In the genomic region with DNA sequence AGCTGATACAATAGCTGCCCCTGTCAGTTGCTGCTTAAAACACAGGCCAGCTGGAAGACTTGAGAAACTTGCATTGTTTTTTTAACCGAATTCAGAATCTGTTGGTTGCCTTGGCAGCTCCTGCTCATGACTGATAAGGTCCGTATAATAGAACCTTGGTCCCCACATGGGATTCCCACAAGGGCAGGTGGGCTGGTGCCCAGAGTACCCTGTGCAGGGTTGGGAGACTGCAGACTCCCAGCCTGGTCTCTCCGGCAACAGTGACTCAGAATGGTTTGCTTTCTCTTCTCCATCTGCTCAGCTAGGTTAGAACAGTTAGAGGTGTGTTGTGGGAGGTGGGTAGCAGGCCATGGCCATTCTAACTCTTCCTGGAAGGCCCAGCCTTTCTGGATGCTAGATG, we compare ENCODE assay signal across 15 mouse cellular contexts.
"Had no signal": no experiment of that assay in that cellular context is flagged by ENCODE, and none has a peak within 500 bp of the region (broad histone marks: within the 10 kb centered on the region; RNA-seq: fewer than 3 reads in every experiment).

No protein-coding gene starts in this region.

- H3K9me3 ChIP-seq: kidney, embryonic 15.5 days; limb, embryonic 15.5 days; liver, embryonic 13.5 days; megakaryocyte, embryonic 14.5 days; midbrain, embryonic 12.5 days; stomach, embryonic 15.5 days had no signal

- H3K9ac ChIP-seq: kidney, embryonic 15.5 days; limb, embryonic 15.5 days; liver, embryonic 13.5 days; midbrain, embryonic 12.5 days; stomach, embryonic 15.5 days had no signal

- H3K4me3 ChIP-seq: kidney, embryonic 15.5 days; limb, embryonic 15.5 days; liver, embryonic 13.5 days; megakaryocyte, embryonic 14.5 days; midbrain, embryonic 12.5 days; stomach, embryonic 15.5 days had no signal

- H3K4me1 ChIP-seq: kidney, embryonic 15.5 days; limb, embryonic 15.5 days; liver, embryonic 13.5 days; megakaryocyte, embryonic 14.5 days; midbrain, embryonic 12.5 days; stomach, embryonic 15.5 days had no signal

- ATAC-seq: intestine, embryonic 16.5 days had no signal

- H3K4me2 ChIP-seq: kidney, embryonic 15.5 days; limb, embryonic 15.5 days; liver, embryonic 13.5 days; midbrain, embryonic 12.5 days; stomach, embryonic 15.5 days had no signal

- H3K27ac ChIP-seq: kidney, embryonic 15.5 days; limb, embryonic 15.5 days; liver, embryonic 13.5 days; midbrain, embryonic 12.5 days; stomach, embryonic 15.5 days had no signal

- DNase-seq: kidney, adult 2 months; kidney, postnatal 14 days; layer of hippocampus, postnatal 36 days; liver, embryonic 13.5 days; lung, adult 18-20 months; lung, postnatal 10 days; lung, postnatal 4 days; thymus, adult 2 months; thymus, postnatal 25 days had no signal

- H3K36me3 ChIP-seq: kidney, embryonic 15.5 days; limb, embryonic 15.5 days; liver, embryonic 13.5 days; midbrain, embryonic 12.5 days; stomach, embryonic 15.5 days had no signal

- H3K27me3 ChIP-seq: kidney, embryonic 15.5 days; limb, embryonic 15.5 days; liver, embryonic 13.5 days; megakaryocyte, embryonic 14.5 days; midbrain, embryonic 12.5 days; stomach, embryonic 15.5 days had no signal
